Mouse (Mus musculus) cerebellum, adult 2 months (tissue): Measurements from ENCODE around the gene 1810010D01Rik.

ENCODE experiments used
- CTCF ChIP-seq: fragments of 200-500 bp; IDR thresholded peaks from 2 replicates; pipeline ENCODE4 v1.5.1; 2011; ENCODE audit warnings: low read depth, mild to moderate bottlenecking, control low read depth, low read length, moderate library complexity, borderline replicate concordance; ENCODE audit not compliant: insufficient read depth
- POLR2A ChIP-seq: fragments of 200-500 bp; IDR thresholded peaks from 2 replicates; pipeline ENCODE4 v1.6.1; 2011; ENCODE audit warnings: low read length, control low read depth, borderline replicate concordance; ENCODE audit not compliant: insufficient read depth

GRCm38 (mm10) chr7:145242028-145242427 lies 34.1 kb upstream of the 1810010D01Rik start:
- TF ChIP-seq POLR2A (no peak), CTCF (no peak)
